Mouse (Mus musculus): Measurements from ENCODE around the gene Pbsn. TPM values are rescaled to one million over a fixed set of nuclear protein-coding genes. Genes with fewer than 3 reads are reported as not detected.
"Not testable (repeated sequence)": the region's sequence is repeated elsewhere in the genome, so short reads cannot be mapped to it uniquely, and the experiment has no call there.

Gene Pbsn
- polyA plus RNA-seq (2016; fragmentation: Nextera tagmentation; extraction: Ambion mirVana), result not detected in 2 replicates

GRCm38 (mm10) chrX:77853523-77853922 is at the start of gene Pbsn:
Gene Pbsn (minus strand): TSS chrX:77853623.
- Histone ChIP-seq H3K4me3 (no peak within 1 kb of the TSS), H3K9ac (replicated peaks) (no peak within 1 kb of the TSS), H3K9me3 (no peaks in the 10 kb centered on the region), H3K27me3 (no peaks in the 10 kb centered on the region), H3K27ac (replicated peaks) (no peak within 1 kb of the TSS), H3K4me2 (replicated peaks) (no peak within 1 kb of the TSS), H3K36me3 (no peaks in the 10 kb centered on the region), H3K4me1 (no peaks in the 10 kb centered on the region)
- ATAC-seq (ENCODE audit: low FRiP score, low read depth), result no peak
- 72% methylated on average over 1 of the region's 1 CpGs for WGBS

GRCm38 (mm10) chrX:77880033-77880432 is 26.6 kb upstream of the Pbsn start:
- ATAC-seq (ENCODE audit: low FRiP score, low read depth); H3K36me3 ChIP-seq; H3K9ac ChIP-seq (replicated peaks); H3K4me1 ChIP-seq; H3K27ac ChIP-seq (replicated peaks); H3K4me3 ChIP-seq; H3K4me2 ChIP-seq (replicated peaks); H3K9me3 ChIP-seq; H3K27me3 ChIP-seq: not testable (repeated sequence)
- WGBS, result 53% methylated on average over 2 of the region's 4 CpGs

GRCm38 (mm10) chrX:77864458-77864857 is 11.0 kb upstream of the Pbsn start, which contains the start of gene Gm14744:
Gene Gm14744 (plus strand): TSS chrX:77864758.
- H3K9me3 ChIP-seq; H3K27me3 ChIP-seq; H3K4me3 ChIP-seq; H3K27ac ChIP-seq (replicated peaks); ATAC-seq (ENCODE audit: low FRiP score, low read depth); H3K36me3 ChIP-seq; H3K4me1 ChIP-seq; H3K4me2 ChIP-seq (replicated peaks); H3K9ac ChIP-seq (replicated peaks): not testable (repeated sequence)
- WGBS, result 96% methylated on average over 2 of the region's 2 CpGs

- H3K36me3 ChIP-seq, result no peaks in the 10 kb centered on the region
- H3K9me3 ChIP-seq, result no peaks in the 10 kb centered on the region
- H3K4me1 ChIP-seq, result no peaks in the 10 kb centered on the region
- H3K9ac ChIP-seq (replicated peaks), result no peak overlapping the region
- WGBS, result 62% methylated on average over 6 of the region's 6 CpGs
- H3K4me3 ChIP-seq, result no peak overlapping the region
- no peak overlapping the region for H3K27ac ChIP-seq (replicated peaks)
- no peaks in the 10 kb centered on the region for H3K27me3 ChIP-seq
- ATAC-seq (ENCODE audit: low FRiP score, low read depth), result no peak
- no peak overlapping the region for H3K4me2 ChIP-seq (replicated peaks)
These were observed 41.4 kb downstream of the Pbsn start for GRCm38 (mm10) chrX:77812031-77812430.

- WGBS, result 26% methylated on average over 17 of the region's 17 CpGs
- H3K4me2 ChIP-seq (replicated peaks), result peak overlapping the region; percentile 43
- no peak overlapping the region for H3K9ac ChIP-seq (replicated peaks)
- H3K27me3 ChIP-seq, result no peaks in the 10 kb centered on the region
- no peaks in the 10 kb centered on the region for H3K4me1 ChIP-seq
- no peaks in the 10 kb centered on the region for H3K9me3 ChIP-seq
- no peak overlapping the region for H3K27ac ChIP-seq (replicated peaks)
- peak; percentile 86 for ATAC-seq (ENCODE audit: low FRiP score, low read depth)
- H3K4me3 ChIP-seq, result peak overlapping the region; percentile 37
- no peaks in the 10 kb centered on the region for H3K36me3 ChIP-seq
These were observed 42.7 kb downstream of the Pbsn start for GRCm38 (mm10) chrX:77810608-77811206.

GRCm38 (mm10) chrX:77808602-77809001 is 44.8 kb downstream of the Pbsn start:
- no peaks in the 10 kb centered on the region for H3K4me1 ChIP-seq
- WGBS, result 22% methylated on average over 2 of the region's 2 CpGs
- H3K9ac ChIP-seq (replicated peaks), result no peak overlapping the region
- no peak overlapping the region for H3K4me2 ChIP-seq (replicated peaks)
- no peak overlapping the region for H3K27ac ChIP-seq (replicated peaks)
- H3K27me3 ChIP-seq, result no peaks in the 10 kb centered on the region
- ATAC-seq (ENCODE audit: low FRiP score, low read depth), result no peak
- H3K36me3 ChIP-seq, result no peaks in the 10 kb centered on the region
- no peaks in the 10 kb centered on the region for H3K9me3 ChIP-seq
- H3K4me3 ChIP-seq, result no peak overlapping the region

- no peak overlapping the region for H3K4me2 ChIP-seq (replicated peaks)
- H3K36me3 ChIP-seq, result no peaks in the 10 kb centered on the region
- H3K4me3 ChIP-seq, result no peak overlapping the region
- no peaks in the 10 kb centered on the region for H3K9me3 ChIP-seq
- H3K27ac ChIP-seq (replicated peaks), result no peak overlapping the region
- WGBS, result 80% methylated on average over 2 of the region's 2 CpGs
- no peaks in the 10 kb centered on the region for H3K4me1 ChIP-seq
- no peak for ATAC-seq (ENCODE audit: low FRiP score, low read depth)
- no peaks in the 10 kb centered on the region for H3K27me3 ChIP-seq
- H3K9ac ChIP-seq (replicated peaks), result no peak overlapping the region
These were observed 51.1 kb downstream of the Pbsn start for GRCm38 (mm10) chrX:77802293-77802692.

- no peaks in the 10 kb centered on the region for H3K27me3 ChIP-seq
- no peaks in the 10 kb centered on the region for H3K4me1 ChIP-seq
- H3K4me3 ChIP-seq, result no peak overlapping the region
- no peak overlapping the region for H3K4me2 ChIP-seq (replicated peaks)
- 73% methylated on average over 1 of the region's 1 CpGs for WGBS
- no peak overlapping the region for H3K9ac ChIP-seq (replicated peaks)
- no peak overlapping the region for H3K27ac ChIP-seq (replicated peaks)
- no peaks in the 10 kb centered on the region for H3K36me3 ChIP-seq
- ATAC-seq (ENCODE audit: low FRiP score, low read depth), result no peak
- no peaks in the 10 kb centered on the region for H3K9me3 ChIP-seq
These were observed 51.9 kb downstream of the Pbsn start for GRCm38 (mm10) chrX:77801543-77801942.

- 82% methylated on average over 3 of the region's 3 CpGs for WGBS
- ATAC-seq (ENCODE audit: low FRiP score, low read depth), result no peak
- Histone ChIP-seq H3K36me3 (no peaks in the 10 kb centered on the region), H3K9me3 (no peaks in the 10 kb centered on the region), H3K4me3 (no peak overlapping the region), H3K27ac (replicated peaks) (no peak overlapping the region), H3K9ac (replicated peaks) (no peak overlapping the region), H3K4me2 (replicated peaks) (no peak overlapping the region), H3K4me1 (no peaks in the 10 kb centered on the region), H3K27me3 (no peaks in the 10 kb centered on the region)
These were observed 53.9 kb downstream of the Pbsn start for GRCm38 (mm10) chrX:77799554-77799953.

GRCm38 (mm10) chrX:77797801-77798200 is 55.6 kb downstream of the Pbsn start:
- Histone ChIP-seq H3K27me3 (no peaks in the 10 kb centered on the region), H3K9ac (replicated peaks) (no peak overlapping the region), H3K9me3 (no peaks in the 10 kb centered on the region), H3K4me1 (peaks cover 3% of the 10 kb centered on the region; the same call in 1 of the 2 replicates), H3K4me3 (no peak overlapping the region), H3K36me3 (no peaks in the 10 kb centered on the region), H3K4me2 (replicated peaks) (no peak overlapping the region), H3K27ac (replicated peaks) (no peak overlapping the region)
- no peak for ATAC-seq (ENCODE audit: low FRiP score, low read depth)

GRCm38 (mm10) chrX:77796916-77797315 is 56.5 kb downstream of the Pbsn start:
- H3K4me2 ChIP-seq (replicated peaks), result peak overlapping the region; percentile 59
- no peak overlapping the region for H3K9ac ChIP-seq (replicated peaks)
- H3K27ac ChIP-seq (replicated peaks), result no peak overlapping the region
- WGBS, result 69% methylated on average over 1 of the region's 1 CpGs
- no peak for ATAC-seq (ENCODE audit: low FRiP score, low read depth)
- no peaks in the 10 kb centered on the region for H3K9me3 ChIP-seq
- no peak overlapping the region for H3K4me3 ChIP-seq
- peaks cover 3% of the 10 kb centered on the region; the same call in 1 of the 2 replicates for H3K4me1 ChIP-seq
- no peaks in the 10 kb centered on the region for H3K36me3 ChIP-seq
- H3K27me3 ChIP-seq, result no peaks in the 10 kb centered on the region

GRCm38 (mm10) chrX:77796238-77796835 is 57.1 kb downstream of the Pbsn start, which contains the start of gene Prkx:
Gene Prkx (minus strand): TSS chrX:77796278.
- no peaks in the 10 kb centered on the region for H3K36me3 ChIP-seq
- peak within 1 kb of the TSS; percentile 59 for H3K4me2 ChIP-seq (replicated peaks)
- 31% methylated on average over 17 of the region's 19 CpGs for WGBS
- peak within 1 kb of the TSS; percentile 60; the same call in 1 of the 2 replicates for H3K27ac ChIP-seq (replicated peaks)
- peak within 1 kb of the TSS; percentile 64 for H3K9ac ChIP-seq (replicated peaks)
- H3K4me1 ChIP-seq, result peaks cover 3% of the 10 kb centered on the region; the same call in 1 of the 2 replicates
- no peaks in the 10 kb centered on the region for H3K9me3 ChIP-seq
- peak; percentile 78 for ATAC-seq (ENCODE audit: low FRiP score, low read depth)
- peak within 1 kb of the TSS; percentile 60 for H3K4me3 ChIP-seq
- no peaks in the 10 kb centered on the region for H3K27me3 ChIP-seq

Data from midbrain, embryonic 12.5 days (tissue).